Mouse (Mus musculus): Measurements from ENCODE around the gene Ube2h.

DNA sequence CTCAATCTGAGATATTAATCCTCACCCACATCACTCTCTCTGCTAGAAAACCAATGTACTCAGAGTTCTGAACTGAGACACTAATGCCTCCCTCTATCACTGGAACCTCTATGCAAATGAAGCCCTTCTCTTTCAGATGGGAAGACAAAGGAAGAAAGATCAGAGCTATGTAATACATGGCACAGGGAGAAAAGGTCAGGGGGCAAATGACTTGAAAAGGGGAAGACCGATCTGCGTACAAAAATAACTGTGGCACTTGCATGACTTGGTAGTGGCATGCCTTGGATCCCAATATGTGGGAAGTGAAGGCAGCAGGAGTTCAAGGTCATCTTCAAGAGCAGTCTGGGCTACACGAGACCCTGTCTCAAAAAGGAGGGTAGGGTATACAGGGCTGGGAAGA lies 31.4 kb downstream of the Ube2h start:
- TF ChIP-seq CTCF (IDR thresholded peaks at IDR 0.05; ENCODE audit: control insufficient read depth, insufficient read depth, low read length) (no peak), POLR2A (IDR thresholded peaks at IDR 0.05; ENCODE audit: borderline replicate concordance, control insufficient read depth, low read depth, low read length) (no peak)
